Mouse (Mus musculus): ENCODE results near the gene Gm20425.

DNA sequence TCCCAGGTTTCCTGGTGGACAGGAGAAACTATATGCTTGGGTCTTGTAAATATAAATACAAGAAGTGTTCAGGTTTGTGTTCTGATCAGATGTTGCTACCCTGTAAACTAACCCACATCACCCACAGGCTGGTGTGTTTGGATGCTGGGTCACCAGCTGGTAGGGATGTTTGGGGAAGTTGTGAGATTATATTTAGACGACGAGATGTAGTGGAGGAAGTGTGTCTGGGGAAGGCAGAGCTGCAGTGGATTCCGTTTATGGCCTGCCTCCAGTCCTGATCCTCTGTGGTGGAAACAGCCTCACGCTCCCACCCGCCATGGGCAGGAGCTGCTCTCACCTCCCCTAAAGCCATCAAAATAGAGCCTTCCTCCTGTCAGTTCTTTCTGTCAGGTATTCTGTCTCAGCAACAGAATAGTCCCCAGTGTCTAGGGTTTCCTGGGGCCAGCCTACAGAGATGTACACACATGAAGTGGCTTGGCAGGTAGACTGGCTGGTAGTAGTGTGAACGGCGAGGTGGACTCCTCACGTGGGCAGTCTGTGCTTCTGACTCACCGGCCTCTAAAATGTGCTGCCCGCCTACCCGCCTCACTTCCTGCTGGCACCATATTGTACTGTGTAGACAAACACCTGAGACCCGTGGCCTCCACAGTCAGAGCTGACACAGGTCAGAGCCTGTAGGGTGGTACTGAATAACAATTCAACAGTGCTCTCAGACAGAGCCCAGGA lies 80.9 kb downstream of the Gm20425 start:
- TF ChIP-seq CTCF (IDR thresholded peaks at IDR 0.05; ENCODE audit: insufficient read depth, low read depth, low read length) (no peak), POLR2A (IDR thresholded peaks at IDR 0.05; ENCODE audit: insufficient read depth, low read depth, low read length) (no peak)

Measured in olfactory bulb, adult 2 months (tissue).